Mouse (Mus musculus): ENCODE measurements around the gene Notum.
"Not testable (repeated sequence)": the region's sequence is repeated elsewhere in the genome, so short reads cannot be mapped to it uniquely, and the experiment has no call there.

Notum gene

DNA sequence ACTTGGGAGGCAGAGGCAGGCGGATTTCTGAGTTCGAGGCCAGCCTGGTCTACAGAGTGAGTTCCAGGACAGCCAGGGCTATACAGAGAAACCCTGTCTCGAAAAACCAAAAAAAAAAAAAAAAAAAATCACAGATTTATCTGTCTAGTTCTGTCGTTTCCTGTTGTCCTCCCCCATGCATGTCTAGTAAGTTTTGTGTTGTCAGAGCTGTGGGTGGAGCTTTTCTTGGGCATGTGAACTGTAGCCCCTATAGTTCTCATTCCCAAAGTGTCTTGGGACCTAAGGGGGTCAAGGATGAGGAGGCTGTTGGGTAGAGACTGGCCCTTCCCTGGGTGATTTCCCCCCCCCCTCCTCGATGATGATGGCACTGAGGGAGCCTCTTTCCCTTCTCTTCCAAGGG, 14.9 kb upstream of the Notum start:
- DNase-seq (ENCODE audit: extremely low read depth, low read depth, low spot score), result not testable (repeated sequence)

DNA sequence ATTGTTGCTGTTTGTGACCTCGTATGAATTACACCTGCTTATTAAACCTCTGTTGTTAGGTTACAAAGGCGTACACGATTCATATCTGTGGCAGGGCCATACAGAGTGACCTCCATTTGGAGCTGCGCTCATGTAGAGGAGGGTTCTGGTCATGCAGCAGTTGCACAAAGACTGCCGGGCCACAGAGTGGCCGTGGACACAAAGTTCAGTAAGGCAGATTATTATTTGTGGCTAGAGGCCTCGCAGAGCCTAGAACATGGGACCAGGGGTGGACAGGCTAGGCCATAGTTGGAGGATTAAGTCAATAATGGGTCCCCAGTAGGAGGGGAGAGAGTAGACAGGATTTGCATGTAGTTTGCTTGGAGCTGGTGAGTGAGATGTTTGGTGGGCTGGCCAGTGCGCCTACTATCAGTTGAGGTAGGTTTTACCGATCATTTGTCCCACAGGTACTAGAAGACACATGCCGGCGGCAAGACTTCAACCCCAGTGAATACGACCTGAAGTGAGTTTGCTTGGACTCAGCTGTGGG, 12.7 kb upstream of the Notum start:
- DNase-seq (ENCODE audit: extremely low read depth, low read depth, low spot score), result no peak

DNA sequence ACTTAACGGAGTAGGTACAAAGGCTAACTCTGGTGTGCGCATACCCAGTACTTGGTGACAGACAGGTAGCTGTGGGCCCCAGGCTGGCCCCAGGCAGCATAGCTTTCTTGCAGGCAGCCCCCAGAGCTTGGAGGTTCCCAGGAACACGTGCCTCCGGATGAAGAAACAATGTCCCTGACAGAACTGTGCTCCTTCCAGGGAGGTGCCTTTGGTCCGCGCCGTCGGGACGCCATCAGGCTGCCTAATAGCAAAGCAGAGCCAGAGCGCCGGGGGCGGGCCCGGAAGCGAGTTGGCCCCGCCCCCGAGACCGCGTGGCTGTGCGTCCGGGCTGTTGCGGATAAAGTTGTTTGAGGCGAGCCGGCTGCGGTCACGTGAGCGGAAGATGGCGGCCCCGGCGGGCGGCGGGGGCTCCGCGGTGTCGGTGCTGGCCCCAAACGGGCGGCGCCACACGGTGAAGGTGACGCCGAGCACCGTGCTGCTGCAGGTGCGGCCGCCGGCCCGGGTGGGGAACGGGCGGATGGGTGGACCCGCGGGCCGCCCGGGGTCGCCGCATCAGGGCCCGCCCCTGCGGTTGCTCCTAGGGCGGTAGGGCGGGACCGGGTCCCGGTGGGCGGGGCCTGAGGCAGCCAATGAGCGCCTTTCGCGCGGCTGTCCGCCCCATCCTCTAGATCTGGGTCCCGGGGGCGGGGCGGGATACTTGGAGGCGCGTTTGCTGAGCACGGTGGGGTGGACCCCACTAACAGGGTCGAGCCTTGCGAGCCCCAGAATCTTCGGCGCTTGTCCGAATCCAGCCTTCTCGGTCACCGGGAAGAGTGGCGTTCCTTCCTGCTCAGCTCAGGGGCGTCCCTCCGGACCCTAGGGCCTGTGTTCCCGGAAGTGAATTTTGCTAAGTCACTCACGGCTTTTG, 12.0 kb upstream of the Notum start, which contains the start of gene Aspscr1:
Gene Aspscr1 (plus strand): TSS at position 287 of the 907 bp plus-strand sequence.
- no peak for DNase-seq (ENCODE audit: extremely low read depth, low read depth, low spot score)

DNA sequence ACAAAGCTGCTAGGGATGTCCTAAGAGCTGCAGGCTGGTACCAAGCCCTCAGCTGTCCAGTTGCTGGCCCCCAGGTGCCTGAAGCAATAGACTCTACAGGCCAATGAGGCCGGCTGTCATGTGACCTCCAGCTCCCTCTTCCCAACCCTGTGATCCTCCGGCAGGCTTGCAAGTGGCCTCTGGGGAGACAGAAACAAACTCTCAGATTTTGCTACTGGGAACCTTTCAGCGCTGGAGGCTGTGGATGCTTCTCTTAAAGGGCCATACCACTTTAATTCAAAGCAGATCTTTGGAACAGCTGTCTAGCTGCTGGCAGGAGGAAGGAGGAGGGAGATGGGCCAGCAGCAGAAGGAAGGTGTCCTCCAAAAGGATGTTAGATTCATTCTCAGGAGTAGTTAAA, 5.6 kb upstream of the Notum start:
- DNase-seq (ENCODE audit: extremely low read depth, low read depth, low spot score), result no peak

DNA sequence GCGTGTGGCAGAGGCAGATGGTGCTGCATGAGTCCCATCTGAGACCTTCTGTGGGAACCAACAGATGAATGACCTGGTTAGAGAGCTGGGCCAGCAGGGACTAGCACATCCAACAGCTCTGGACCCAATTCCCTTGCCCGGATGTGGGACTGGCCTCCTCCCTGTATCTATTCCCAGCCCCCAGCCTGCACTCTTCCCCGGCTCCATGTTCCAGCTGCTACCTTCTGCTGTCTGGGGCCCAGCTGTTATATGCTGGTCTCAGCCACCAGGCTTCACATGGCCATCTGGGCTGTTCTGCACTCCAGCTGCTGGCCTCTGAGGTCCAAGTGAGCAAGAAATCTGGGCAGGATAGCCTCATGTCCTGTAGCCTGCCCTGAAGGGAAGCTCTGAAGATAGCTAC, 4.4 kb upstream of the Notum start:
- DNase-seq (ENCODE audit: extremely low read depth, low read depth, low spot score), result no peak

DNA sequence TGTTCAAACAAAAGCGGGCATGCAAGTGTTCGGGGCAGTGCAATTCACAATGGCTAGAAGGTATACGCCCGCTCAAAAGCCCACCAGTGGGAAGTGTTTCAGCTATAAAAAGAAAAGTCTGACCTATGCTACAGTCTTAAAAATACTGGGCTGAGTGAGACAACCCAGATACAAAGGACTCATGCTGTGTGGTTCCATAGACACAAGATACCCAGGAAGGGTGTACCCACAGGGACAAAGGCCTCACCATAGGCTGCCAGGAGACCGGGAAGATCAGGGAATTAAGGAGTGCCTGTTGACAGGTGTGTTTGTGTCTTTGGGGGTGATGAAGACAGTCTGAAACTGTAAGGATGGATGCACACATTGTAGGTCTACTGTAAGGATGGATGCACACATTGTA, 2.7 kb upstream of the Notum start:
- DNase-seq (ENCODE audit: extremely low read depth, low read depth, low spot score), result no peak

DNA sequence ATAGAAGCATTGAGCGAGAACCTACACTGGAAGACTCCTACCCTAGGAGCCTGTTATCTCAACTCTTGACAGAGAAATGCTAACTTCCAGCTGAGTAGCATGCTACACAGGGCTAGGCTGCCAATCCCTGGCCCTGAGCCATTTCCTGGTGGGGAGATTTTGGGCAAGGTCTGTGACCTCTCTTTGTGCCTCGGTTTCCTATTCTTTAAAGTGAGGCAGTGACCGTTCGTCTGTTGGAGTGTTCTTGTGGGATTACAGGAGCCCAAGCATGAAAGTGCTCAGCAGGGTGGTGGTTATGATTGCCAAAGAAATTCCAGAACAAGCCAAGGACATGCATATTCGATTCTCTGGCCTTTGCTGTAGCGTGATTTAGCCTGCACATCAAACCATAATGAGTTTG, 1.8 kb upstream of the Notum start:
- DNase-seq (ENCODE audit: extremely low read depth, low read depth, low spot score), result no peak

DNA sequence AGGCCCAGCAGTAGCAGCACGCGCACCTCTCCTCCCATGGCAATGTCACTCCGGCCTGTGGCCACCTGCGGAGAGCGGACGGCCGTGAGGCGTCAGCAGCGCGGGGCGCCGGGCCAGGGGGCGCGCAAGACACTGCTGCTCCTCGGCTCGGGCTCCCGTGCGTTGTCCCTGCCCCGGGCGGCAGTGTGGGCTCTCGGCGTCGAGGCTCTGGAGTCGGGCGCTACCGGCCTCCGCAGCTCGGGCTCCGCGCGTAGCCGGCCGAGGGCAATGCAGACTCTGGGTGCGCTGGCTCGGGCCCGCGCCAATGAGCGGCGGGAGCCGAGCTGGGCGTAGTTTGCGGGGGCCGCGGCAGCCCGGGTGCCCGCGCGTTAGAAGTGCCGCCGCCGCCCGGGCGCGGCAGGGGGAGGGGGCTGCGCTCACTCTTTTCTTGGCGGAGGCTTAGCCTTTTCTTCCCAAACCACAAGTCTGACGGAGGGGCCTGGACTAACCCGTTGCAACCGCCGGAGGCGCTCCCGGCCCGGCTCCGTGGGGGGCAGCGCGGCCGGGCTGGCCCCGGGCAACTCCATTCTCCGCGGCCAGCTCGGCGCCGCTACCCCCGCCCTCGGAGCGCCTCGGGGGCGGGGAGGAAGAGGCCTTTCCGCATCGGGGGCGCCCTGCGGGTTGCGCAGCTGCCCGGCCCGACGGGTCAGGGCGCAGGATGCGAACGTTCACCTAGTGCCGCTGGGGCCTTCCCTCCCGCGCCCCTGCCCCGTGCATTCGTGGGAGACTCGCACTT, 487 bp downstream of the Notum start:
- no peak for DNase-seq (ENCODE audit: extremely low read depth, low read depth, low spot score)

DNA sequence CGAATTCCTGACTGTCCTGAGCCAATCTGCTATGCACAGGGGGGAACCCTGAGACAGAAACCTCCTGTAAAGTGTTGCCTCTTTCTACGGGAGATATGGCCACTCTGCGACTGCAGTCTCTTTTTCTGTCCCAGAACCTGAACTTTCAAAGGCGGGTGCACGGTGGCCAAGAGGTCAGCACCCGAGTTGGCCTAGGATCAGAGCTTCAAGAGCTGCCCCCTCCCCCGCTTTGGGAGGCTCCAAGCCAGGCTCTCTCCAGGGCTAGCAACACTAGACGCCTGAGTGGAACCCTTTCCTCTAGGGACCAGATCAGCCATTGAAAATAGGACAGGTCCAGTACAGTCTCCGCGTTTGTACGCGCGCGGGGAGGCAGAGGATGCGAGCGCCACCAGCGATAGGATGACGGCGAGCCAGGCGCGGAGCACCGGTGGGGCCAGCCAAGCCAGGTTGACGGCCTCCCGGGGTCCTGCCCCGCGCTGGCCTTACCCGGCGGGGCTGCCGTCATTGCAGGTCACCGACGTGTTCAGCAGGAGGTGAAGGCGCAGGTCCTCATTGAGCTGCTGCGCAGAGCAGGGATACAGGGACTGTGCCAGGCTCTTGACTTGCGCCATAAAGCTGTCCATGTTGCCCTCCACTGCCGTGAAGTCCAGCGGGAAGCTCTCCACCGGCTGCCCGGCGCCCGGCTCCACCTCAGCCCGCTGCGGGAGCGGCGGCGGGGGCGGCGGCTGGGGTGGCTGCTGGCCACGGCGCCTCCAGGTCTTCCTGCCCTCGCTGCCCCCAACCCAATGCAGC, 1.3 kb downstream of the Notum start:
- no peak for DNase-seq (ENCODE audit: extremely low read depth, low read depth, low spot score)

DNA sequence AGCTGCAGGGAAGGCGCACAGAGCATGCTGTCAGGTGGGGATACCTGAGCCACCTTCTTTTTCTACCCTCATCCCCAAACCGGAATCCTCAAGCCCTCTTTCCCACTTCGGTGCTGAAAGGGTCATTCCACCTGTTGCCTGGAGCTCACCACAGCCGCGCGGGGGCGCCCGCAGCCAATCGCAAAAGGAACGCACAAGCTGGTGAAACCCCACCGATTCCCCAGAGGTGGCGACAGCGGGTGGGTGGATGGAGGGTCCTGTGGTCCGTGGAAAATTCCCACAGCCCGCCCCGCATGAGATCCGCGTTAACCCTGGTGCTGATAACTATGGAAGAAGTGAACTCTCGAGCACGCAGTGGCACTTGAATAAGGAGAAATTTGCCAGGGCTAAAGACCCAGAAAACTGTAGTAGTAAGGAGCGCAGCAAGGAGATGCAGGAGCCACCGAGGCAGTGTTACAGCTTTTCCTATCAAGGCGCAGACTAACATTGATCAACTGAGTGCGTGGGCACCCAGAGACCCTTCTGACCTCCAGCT, 2.0 kb downstream of the Notum start:
- no peak for DNase-seq (ENCODE audit: extremely low read depth, low read depth, low spot score)

DNA sequence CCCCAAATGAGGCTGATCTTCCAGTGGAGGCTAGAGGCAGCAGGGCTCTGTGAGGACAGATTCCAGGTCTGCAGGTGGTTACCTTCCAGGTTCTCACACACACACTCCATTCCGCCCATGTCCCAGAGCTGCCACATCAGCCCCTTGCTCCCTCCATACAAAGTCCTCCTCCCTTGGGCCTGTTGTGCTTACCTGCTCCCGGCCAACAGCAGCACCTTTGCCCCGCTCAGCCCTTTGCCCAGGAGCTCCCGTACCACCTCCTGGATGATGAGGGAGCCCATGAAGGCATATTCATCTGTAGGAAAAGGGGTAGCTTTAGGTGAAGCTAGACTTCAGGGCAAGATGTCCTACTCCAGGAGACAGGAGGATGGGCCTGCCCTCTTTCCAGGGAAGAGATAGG, 3.7 kb downstream of the Notum start:
- no peak for DNase-seq (ENCODE audit: extremely low read depth, low read depth, low spot score)

DNA sequence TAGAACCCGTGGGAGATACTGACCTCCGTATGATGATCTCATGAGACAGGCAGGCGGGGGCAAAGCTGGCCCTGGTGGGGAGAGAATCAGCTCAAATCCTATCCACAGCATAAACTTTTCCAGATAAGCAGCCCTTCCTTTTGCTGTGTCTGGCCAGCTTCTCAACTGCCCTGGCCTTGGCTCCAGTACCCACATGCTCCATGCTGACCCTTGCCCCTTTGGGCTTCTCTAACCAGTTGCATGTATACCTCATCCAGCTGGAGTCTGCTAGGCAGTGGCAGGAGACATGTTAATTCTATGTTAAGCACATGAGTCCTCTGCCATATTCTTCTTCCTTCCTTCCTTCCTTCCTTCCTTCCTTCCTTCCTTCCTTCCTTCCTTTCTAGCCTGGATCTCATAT, 6.2 kb downstream of the Notum start:
- no peak for DNase-seq (ENCODE audit: extremely low read depth, low read depth, low spot score)

DNA sequence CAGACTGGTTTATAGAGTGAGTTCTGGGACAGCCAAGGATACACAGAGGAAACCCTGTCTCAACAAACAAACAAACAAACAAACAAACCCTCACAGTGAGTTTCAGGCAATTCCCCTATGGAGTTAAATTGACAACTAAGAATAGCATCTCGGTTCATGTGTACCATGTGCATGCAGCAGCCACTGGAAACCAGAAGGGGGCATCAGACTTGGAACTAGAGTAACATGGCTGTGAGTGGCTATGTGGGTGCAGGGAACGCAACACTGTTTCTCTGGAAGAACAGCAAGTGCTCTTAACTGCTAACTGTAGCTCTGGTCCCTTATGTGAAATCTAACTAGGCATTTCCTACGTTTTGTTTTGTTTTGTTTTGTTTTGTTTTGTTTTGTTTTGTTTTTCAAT, 9.1 kb downstream of the Notum start:
- no peak for DNase-seq (ENCODE audit: extremely low read depth, low read depth, low spot score)

DNA sequence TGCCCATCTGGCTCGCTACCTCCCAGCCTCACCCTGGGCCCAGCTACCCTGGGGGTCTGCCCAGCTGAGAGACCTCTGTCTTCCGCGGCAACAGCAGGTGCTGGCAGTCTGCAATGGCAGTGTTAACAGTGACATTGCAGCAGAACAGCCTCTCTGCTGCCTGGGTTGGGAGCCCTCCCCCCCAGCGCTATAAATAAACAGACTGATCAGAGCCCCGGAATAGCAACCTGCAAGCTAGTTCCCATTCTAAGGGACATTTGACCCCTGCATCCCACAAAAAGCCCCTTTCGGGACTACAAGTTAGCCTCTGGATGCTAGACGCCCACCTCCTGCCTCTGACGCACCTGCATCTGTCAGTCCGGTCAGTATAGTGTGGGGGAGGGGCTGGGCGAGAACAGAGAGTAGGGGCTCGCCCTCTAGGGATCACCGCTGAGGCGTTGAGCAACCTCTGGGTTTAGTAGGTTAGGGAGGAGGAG, 12.9 kb downstream of the Notum start, which contains the start of gene Myadml2:
Gene Myadml2 (minus strand): TSS at position 158 of the 476 bp plus-strand sequence.
- no peak for DNase-seq (ENCODE audit: extremely low read depth, low read depth, low spot score)

DNA sequence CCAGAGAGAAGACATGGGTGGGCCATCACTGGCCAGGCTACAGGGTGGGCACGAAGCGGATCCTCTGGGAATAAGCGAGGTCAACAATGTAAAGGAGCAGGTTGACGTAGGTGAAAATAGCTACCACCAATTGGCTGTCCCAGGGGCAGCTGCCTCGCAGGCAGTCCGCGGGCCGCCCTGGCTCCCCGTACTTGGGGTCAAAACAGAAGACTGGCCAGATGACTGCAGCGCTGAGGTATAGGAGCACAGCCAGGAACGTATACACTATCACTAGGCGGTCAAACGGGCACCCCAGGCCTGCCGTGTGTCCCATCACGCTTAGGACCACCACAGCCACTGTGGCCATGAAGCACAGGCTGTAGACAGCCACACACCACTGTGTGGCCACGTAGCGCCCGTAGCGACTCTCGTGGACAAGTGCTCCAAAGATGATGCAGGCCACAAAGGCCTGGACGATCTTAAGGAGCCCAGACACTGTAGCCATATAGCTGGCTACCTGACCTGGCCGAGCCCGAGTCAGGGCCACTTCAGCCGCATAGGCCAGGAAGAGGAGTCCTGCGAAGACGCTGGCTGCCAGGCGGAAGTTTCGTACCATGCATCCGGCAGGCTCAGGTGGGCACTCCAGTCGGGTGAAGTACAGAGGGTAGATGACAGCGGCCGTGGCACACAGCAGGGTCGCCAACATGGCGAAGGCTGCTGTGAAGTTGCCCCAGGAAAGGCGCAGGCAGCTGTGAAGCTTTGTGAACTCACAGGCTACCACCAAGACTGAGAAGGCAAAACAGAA, 13.7 kb downstream of the Notum start:
- DNase-seq (ENCODE audit: extremely low read depth, low read depth, low spot score), result no peak

DNA sequence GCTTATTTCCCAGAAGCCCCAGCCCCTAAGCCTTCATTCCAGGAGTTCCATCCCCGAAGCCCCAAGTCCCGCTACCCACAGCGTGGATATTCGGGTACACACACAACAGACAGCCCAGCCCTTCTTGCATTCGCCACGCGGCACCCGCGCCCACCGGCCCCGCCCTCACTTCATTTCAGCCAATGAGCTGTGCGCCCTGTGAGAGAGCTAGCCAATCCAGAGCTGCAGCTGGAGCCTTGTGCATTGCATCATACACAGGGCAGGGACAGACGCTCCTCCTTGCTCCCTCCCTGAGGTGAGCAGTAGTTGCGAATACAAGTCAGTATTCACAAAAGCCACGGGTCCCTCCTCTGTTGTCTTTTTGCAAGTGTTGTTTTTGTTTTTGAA, 17.4 kb downstream of the Notum start, which contains the start of gene Pycr1:
Gene Pycr1 (minus strand): TSS at position 169 of the 387 bp plus-strand sequence.
- no peak for DNase-seq (ENCODE audit: extremely low read depth, low read depth, low spot score)

DNA sequence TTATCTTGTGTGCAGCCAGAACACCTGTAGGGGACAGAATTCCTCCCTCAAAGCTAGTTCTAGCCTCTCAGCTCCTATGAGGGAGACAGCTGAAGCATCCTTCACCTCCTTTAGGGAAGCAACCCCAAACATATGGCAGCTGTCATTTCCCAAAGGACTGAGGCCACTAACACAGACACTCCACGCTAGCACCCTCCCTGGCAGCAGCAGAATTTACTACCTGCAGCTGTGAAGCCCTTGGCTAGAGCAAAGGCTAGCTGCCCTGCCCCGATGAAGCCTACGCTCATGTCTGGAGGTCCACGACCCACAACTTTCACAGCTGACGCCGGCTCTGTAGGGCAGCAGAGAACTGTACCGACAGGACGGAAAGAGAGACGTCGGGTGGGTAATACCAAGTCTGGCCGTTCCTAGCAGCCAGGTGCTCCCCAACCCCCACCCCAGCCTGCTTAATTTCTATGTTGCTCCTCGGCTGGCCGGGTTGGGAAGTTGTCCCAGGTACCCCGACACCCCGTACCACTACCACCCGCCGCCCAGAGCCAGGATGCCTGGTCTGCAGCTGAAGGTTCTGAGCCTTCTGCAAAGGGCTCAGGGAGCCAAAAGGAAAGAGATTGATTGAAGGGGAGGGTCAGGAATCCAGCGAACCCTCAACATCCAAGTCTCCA, 17.9 kb downstream of the Notum start:
- no peak for DNase-seq (ENCODE audit: extremely low read depth, low read depth, low spot score)

DNA sequence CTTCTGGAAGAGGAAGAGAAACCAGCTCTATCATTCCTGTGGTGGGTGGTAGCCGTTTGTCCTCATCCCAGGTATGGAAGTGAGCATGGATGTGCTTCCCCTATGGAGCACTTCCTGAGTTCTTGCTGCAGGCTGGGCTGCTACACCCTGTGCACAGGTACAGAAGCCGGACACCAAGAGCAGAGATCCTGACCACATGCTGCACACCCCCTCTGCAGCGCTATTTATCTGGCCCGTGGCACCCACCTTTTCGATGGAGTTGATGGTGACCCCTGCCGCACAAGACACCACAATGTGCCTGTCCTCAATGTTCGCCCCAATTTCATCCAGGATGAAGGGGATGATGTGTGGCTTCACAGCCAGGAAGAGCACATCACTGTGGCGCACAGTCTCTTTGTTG, 19.1 kb downstream of the Notum start:
- no peak for DNase-seq (ENCODE audit: extremely low read depth, low read depth, low spot score)

DNA sequence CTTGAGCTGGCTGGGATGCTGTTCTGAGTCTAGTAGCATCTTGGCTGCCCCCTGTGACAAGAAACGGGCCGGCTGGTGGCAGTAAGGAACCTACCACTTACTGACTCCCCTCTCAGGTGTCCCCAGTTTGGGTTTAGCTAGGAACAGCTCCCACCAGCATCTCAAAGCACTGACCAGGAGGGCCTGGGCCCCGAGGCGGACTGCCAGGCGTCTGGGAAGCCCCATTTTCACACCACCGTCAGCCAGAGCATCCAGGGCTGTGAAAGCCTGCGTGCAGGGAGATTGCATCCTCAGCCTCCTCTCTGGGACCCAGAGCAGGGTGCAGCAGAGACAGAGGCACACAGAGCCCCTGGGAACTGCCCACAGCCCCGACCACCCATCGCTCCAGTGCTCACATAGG, 19.7 kb downstream of the Notum start:
- no peak for DNase-seq (ENCODE audit: extremely low read depth, low read depth, low spot score)
